Mouse (Mus musculus) heart, postnatal 36 days (tissue): ENCODE measurements around the gene Cldn2. TPM values are rescaled to one million over a fixed set of nuclear protein-coding genes. Genes with fewer than 3 reads are reported as not detected.
A peak's percentile ranks its signal among the peaks of the same experiment; 100 is the strongest.

ENCODE experiments used
- DNase-seq, 2 experiments: peaks; one replicate each; pipeline ENCODE4 v3.0.0; 2021 to 2022
- intact Hi-C: fragments of 180-260 bp; cut with DNase I; formaldehyde crosslinking; loops from one replicate; pipeline ENCODE4 v1.15.1; 2025
- total RNA-seq, 2 experiments: library from RNA; stranded (reverse); gene quantifications; 2 replicates each; pipeline ENCODE4 v1.2.3; 2021

The Cldn2 gene
- total RNA-seq, 2 experiments from 2014 or later, result not detected

DNA sequence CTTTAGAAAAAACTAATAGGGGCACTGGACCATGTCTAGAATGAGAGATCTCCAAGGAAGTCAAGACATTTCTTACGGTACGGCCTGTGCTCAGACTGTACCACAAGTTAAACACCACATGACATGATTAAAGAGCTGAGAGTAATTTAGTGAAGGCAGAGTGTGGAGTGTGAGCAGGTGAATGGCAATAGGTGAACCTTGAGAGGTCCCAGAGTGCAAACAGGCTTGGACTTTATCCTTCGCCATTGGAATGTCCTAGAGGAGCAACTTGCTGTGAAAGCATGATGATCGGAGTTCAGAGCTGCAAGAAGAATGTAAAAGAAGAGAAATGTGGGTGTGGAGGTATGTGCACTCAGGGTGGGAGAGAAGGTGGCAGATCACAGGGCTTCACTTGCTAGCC, 5.3 kb downstream of the Cldn2 start:
- no peak for DNase-seq
- intact Hi-C loops, result no loop called here

GRCm38 (mm10) chrX:139807391-139807790, 6.8 kb downstream of the Cldn2 start:
- intact Hi-C loops, result no loop called here
- no peak for DNase-seq

- DNase-seq, result no peak
- intact Hi-C loops, result no loop called here
Measured at GRCm38 (mm10) chrX:139808085-139808484, 7.5 kb downstream of the Cldn2 start.

GRCm38 (mm10) chrX:139808501-139808900, 7.9 kb downstream of the Cldn2 start:
- no peak for DNase-seq
- intact Hi-C loops, result no loop called here

DNA sequence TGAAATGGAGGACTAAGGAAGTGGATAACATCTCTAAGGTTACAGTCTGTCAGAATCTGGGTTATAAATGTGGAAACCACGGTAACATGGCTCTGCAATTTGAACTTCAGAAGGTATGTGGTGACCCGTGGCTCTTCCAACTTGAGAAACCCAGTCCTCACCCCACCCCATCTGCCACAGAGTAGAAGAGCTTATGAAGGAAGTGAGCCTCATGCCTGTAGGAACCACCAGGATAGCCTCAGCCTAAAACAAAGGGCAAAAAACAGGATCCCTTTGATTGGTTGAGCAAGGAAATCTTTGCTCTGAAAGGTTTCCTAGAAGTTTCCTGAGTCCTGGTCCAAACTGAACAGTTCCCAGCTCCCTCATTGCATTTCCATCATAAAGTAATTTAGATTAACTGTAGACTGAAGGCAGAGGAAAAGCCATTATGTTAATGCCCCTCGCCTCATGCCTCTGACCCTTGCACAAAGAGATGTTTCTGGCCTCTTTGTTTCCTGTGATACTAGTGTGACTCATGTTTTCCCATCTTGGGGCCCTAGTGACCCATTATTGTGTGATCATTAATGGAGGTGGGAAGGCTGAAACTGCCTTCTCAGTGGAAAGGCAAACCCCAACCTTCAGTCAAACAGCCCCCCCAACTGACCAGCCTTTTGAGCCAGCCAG, 12.1 kb downstream of the Cldn2 start:
- intact Hi-C loops, result no loop called here
- DNase-seq, result no peak

- intact Hi-C loops, result no loop called here
- DNase-seq, result no peak
Measured at GRCm38 (mm10) chrX:139813299-139814002, 12.8 kb downstream of the Cldn2 start.

DNA sequence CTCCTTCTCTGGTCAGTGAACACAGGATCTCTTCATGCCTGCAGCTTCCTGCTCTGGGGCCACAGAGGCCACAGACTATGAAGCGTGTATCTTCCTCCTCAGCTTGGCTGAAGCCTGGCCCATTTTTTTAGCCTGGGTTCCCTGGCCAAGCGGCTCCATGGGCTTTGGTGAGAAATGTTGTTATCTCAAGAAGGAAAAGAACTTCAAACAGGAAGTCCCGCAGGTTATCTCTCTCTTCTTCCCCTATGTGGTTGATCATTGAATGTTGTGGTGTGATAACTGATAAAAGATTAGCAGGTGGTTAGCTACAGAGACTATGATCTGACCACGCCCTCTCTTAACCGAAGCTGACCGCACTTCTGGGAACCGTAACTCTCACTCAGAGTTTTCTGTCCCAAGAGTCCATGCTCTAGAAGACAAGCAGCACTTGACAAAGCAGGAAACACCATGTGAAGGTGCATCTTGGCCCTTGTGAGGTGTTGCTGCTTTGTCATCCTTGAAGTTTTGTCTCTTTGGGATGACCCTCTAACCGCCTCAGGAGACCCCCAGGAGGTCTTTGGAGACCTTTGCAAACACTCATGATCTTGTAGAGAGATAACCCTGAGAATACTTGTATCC, 13.5 kb downstream of the Cldn2 start:
- DNase-seq, result no peak
- intact Hi-C loops, result no loop called here

DNA sequence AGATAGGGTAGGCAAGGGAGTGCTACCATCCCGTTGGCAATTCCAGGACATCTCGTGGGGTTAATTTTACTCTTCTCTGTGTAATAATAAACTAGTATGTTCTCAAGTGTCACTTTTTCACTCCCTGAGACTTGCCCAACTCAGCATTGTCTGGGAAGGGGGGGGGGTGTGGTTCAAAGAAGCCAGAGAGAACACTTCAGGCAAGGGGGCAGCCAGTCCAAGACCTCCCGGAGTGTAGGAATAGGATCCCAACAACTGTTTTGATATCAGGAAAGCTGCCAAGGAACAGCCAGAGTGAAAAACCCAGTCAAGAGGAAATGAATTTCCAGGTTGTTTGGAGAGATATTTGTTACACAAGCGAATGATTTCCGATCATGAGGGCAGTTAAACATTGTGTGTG, 14.6 kb downstream of the Cldn2 start:
- DNase-seq, result no peak
- intact Hi-C loops, result no loop called here

DNA sequence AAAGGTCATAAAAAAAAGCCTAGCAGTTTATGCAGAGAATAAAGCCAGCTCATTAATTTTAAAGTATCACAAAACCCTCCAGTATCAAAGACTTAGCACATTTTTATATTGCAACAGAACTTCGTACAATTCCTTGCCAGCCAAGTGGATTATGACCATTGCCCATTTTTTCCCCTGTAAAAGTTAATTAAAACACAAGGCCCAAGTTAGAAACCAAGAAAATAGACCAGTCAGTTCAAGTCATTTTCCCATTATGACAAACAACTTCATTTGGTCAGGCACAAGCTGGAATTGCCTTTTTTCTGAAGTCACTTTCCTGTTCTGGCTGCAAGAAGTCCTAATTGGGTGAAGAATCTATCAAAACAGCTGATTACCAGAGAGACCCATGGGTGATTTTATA, 24.8 kb downstream of the Cldn2 start:
- intact Hi-C loops, result no loop called here
- DNase-seq, result no peak

DNA sequence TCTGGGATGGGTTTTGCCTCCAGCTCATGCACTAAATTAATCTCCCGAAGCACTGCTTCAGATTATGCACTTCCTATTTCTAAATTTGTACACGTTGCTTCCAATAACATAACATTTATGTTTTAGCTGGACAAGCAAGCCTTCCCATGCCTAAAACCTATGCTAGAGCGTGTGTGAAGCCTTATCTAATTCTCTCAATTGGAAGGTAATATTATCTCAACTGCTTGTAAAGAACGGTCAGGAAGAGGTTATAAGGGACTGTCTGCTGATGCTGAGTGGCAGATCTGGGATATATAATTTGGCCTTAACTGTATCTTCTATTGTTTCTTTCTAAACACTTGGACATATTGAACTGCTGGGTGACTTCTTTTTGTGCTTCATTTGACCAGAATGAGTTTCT, 26.3 kb downstream of the Cldn2 start:
- intact Hi-C loops, result no loop called here
- DNase-seq, result no peak

- DNase-seq, result no peak
- intact Hi-C loops, result no loop called here
Measured at GRCm38 (mm10) chrX:139828363-139829092, 27.9 kb downstream of the Cldn2 start.

DNA sequence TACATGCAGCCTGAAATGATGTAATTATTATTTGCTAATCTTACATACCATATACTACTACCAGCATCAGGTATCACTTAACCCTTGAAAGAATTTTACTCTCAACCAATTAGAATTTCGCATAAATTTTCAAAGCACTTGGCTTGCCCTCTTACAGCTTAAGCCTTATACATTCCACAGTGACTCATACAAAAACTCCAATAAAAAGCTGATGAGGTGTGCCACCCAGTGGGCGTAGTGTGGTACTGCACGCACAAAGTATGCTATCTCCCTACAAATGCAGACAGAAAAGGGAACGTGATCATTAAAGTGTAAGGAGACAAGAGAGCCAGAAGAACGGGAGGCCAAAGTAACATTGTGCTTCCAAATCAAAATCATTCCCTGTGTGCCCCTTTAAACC, 31.8 kb downstream of the Cldn2 start:
- intact Hi-C loops, result loop anchor here (1.0 to 5.0 kb wide), 2 partner anchors 58 to 415 kb away; no protein-coding TSS in a partner anchor

GRCm38 (mm10) chrX:139839057-139839456, 38.4 kb downstream of the Cldn2 start:
- intact Hi-C loops, result loop anchor here (5.0 kb wide), 1 partner anchor 467 kb away; no protein-coding TSS in a partner anchor
- DNase-seq, result no peak

More for the DNA sequence above, 31.8 kb downstream of the Cldn2 start:
- DNase-seq, result peak; percentile 22 to 43

DNA sequence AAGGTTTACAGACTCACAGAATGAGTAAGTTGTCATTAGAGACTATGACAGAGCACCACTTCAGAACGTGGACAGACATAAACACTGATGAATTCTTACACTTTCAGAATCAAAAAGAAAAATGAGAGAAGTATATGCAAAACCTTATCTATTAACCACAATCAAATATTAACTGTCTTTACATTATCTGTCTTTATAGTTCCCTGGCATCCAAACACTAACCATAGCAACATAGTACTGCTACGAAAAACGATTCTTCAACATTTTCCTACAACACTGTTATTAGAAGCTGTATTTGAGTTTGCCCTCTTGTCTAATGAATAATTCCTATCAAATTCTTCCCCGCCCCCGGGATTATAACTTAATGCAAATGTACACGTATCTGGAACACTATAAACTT, 40.5 kb downstream of the Cldn2 start:
- intact Hi-C loops, result no loop called here
- DNase-seq, result no peak

DNA sequence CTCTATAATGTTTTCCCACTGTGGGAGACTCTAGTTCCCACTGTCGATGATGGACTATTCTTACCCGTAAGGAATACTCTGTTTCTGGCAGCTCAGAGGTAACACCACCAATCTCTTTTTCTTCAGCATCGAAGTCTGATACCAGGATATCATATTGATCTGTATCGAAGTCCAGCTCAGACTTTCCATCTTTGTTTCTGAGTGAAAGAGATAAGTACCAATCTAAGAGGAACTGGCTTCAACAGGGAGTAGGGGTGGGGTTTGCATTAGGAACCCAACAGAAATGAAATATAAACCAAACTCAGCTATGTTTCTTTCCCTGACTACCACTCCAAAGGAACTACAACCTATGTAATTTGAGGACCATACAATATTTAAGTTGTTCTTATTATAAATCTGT, 54.2 kb downstream of the Cldn2 start:
- DNase-seq, result no peak
- intact Hi-C loops, result no loop called here

DNA sequence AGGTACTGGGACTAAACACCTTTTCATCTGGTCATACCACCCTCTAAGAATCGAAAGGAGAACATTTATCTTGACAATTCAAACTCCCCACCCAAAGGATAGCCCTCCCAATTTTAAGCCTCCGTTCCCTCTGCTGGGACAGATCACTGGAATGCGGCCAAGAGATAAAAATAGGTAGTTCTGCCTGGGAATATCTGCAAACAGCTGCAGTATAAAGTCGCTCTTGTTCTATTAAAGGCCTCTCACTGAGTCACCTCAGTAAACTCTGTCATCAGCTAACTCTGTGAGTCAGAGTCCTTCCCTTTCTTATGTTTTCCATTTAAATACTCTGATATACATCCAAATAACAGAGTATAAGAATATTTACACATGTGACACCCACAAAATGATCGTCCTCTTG, 58.8 kb downstream of the Cldn2 start:
- intact Hi-C loops, result no loop called here
- no peak for DNase-seq

Other genes starting within 250 kb of the Cldn2 start
- 10 to 100 TPM; 70.5 to 70.8 TPM for gene Rnf128, start 237.5 kb upstream of the Cldn2 start, total RNA-seq
- 1 to 10 TPM; 5.1 to 6.3 TPM for gene Tbc1d8b, start 115.8 kb upstream of the Cldn2 start, total RNA-seq
- not detected for gene Gm15013, start 86.3 kb upstream of the Cldn2 start, total RNA-seq
- not detected for gene Ripply1, start 18.5 kb upstream of the Cldn2 start, total RNA-seq
- gene Morc4, start 70.8 kb downstream of the Cldn2 start, total RNA-seq, result 1 to 10 TPM; 4.0 to 4.7 TPM
- gene Rbm41, start 197.8 kb downstream of the Cldn2 start, total RNA-seq, result 1 to 10 TPM; 6.6 to 7.9 TPM